14 mouse cellular contexts compared by ENCODE assay signal in genomic region chr10:95233044-95233443, GRCm38 (mm10).
DNase-seq lines count a peak whose midpoint lies in the region; ATAC-seq and TF ChIP-seq lines count a peak whose summit lies in the region.
"Had no signal": no experiment of that assay in that cellular context is flagged by ENCODE, and none has a peak within 500 bp of the region (broad histone marks: within the 10 kb centered on the region; RNA-seq: fewer than 3 reads in every experiment).

No protein-coding gene starts in this region.

- H3K27ac ChIP-seq in heart, embryonic 14.5 days (replicated peaks in 1 of 2; ENCODE audit: control insufficient read depth in 1 of 2, insufficient read depth in 1 of 2, low read depth in 2 of 2, low read length in 2 of 2) = peak overlapping the region; percentile 49 to 67
- no peak overlapping the region for H3K27ac ChIP-seq in heart, embryonic 11.5 days (ENCODE audit: low read depth, low read length)
- H3K27ac ChIP-seq in liver, embryonic 13.5 days = peak overlapping the region; percentile 25
- H3K27ac ChIP-seq in liver, embryonic 12.5 days = no peak overlapping the region
- peak overlapping the region; percentile 32; the same call in 1 of the 2 replicates for H3K27ac ChIP-seq in bone marrow macrophage, adult 2 months (ENCODE audit: insufficient read depth, low read depth, low read length)
- H3K27ac ChIP-seq: neural tube, embryonic 13.5 days had no signal

- peaks cover 18 to 36% of the 10 kb centered on the region in 2 experiments for H3K4me1 ChIP-seq in heart, embryonic 14.5 days (ENCODE audit: control insufficient read depth in 2 of 2, insufficient read depth in 2 of 2, low read length in 2 of 2)
- H3K4me1 ChIP-seq in heart, embryonic 11.5 days (ENCODE audit: control insufficient read depth, insufficient read depth, low read length) = peaks cover 24% of the 10 kb centered on the region
- H3K4me1 ChIP-seq in liver, embryonic 13.5 days (replicated peaks) = peaks cover 8% of the 10 kb centered on the region
- peaks cover 15% of the 10 kb centered on the region for H3K4me1 ChIP-seq in liver, embryonic 12.5 days
- H3K4me1 ChIP-seq in bone marrow macrophage, adult 2 months (ENCODE audit: control insufficient read depth, insufficient read depth, low read length) = peaks cover 45% of the 10 kb centered on the region

- H3K4me3 ChIP-seq in heart, embryonic 14.5 days (ENCODE audit: control insufficient read depth in 1 of 2, insufficient read depth in 1 of 2, low read depth in 1 of 2, low read length in 2 of 2) = no peak overlapping the region
- no peak overlapping the region for H3K4me3 ChIP-seq in heart, embryonic 11.5 days (ENCODE audit: low read depth, low read length)
- no peak overlapping the region for H3K4me3 ChIP-seq in liver, embryonic 13.5 days (replicated peaks)
- no peak overlapping the region for H3K4me3 ChIP-seq in liver, embryonic 12.5 days
- no peak overlapping the region for H3K4me3 ChIP-seq in bone marrow macrophage, adult 2 months (ENCODE audit: insufficient read depth, low read length)
- H3K4me3 ChIP-seq: erythroblast, embryonic 14.5 days; megakaryocyte, embryonic 14.5 days; neural tube, embryonic 13.5 days had no signal

- no peaks in the 10 kb centered on the region for H3K36me3 ChIP-seq in heart, embryonic 14.5 days (ENCODE audit: control insufficient read depth, insufficient read depth, low read length)
- no peaks in the 10 kb centered on the region for H3K36me3 ChIP-seq in heart, embryonic 11.5 days (ENCODE audit: control insufficient read depth, insufficient read depth, low read length)
- no peaks in the 10 kb centered on the region for H3K36me3 ChIP-seq in liver, embryonic 13.5 days
- no peaks in the 10 kb centered on the region for H3K36me3 ChIP-seq in liver, embryonic 12.5 days
- H3K36me3 ChIP-seq: neural tube, embryonic 13.5 days had no signal

- H3K27me3 ChIP-seq in heart, embryonic 14.5 days (ENCODE audit: control insufficient read depth, insufficient read depth, low read length) = no peaks in the 10 kb centered on the region
- no peaks in the 10 kb centered on the region for H3K27me3 ChIP-seq in heart, embryonic 11.5 days (ENCODE audit: control insufficient read depth, insufficient read depth, low read length)
- H3K27me3 ChIP-seq in liver, embryonic 13.5 days = no peaks in the 10 kb centered on the region
- H3K27me3 ChIP-seq in liver, embryonic 12.5 days (replicated peaks) = no peaks in the 10 kb centered on the region
- H3K27me3 ChIP-seq: neural tube, embryonic 13.5 days had no signal

- no peak for ATAC-seq in heart, embryonic 14.5 days (ENCODE audit: insufficient number of reproducible peaks, insufficient read depth, low FRiP score, low read depth)
- ATAC-seq in heart, embryonic 11.5 days (replicated peaks; ENCODE audit: insufficient number of reproducible peaks, low FRiP score, low TSS enrichment) = no peak
- no peak for ATAC-seq in liver, embryonic 13.5 days (ENCODE audit: low read depth)
- ATAC-seq in liver, embryonic 12.5 days = no peak
- ATAC-seq in megakaryocyte, adult 5-6 weeks (ENCODE audit: poor library complexity, severe bottlenecking) = no peak
- ATAC-seq: activated CD4-positive, CD25-positive, alpha-beta regulatory T cell, adult 4 months had no signal

- no peaks in the 10 kb centered on the region for H3K9me3 ChIP-seq in heart, embryonic 14.5 days (ENCODE audit: control insufficient read depth, low read length)
- no peaks in the 10 kb centered on the region for H3K9me3 ChIP-seq in heart, embryonic 11.5 days (replicated peaks; ENCODE audit: control insufficient read depth, low read length)
- no peaks in the 10 kb centered on the region for H3K9me3 ChIP-seq in liver, embryonic 13.5 days (replicated peaks)
- H3K9me3 ChIP-seq in liver, embryonic 12.5 days (replicated peaks) = no peaks in the 10 kb centered on the region
- H3K9me3 ChIP-seq: neural tube, embryonic 13.5 days had no signal

- 48% methylated on average over 10 of the region's 10 CpGs for WGBS in heart, embryonic 14.5 days
- WGBS in heart, embryonic 11.5 days (ENCODE audit: insufficient replicate concordance) = 60% methylated on average over 10 of the region's 10 CpGs
- WGBS in liver, embryonic 13.5 days (ENCODE audit: insufficient replicate concordance) = 72% methylated on average over 10 of the region's 10 CpGs
- WGBS in liver, embryonic 12.5 days (ENCODE audit: insufficient replicate concordance) = 68% methylated on average over 10 of the region's 10 CpGs

- no peak for TF ChIP-seq POLR2A in bone marrow macrophage, adult 2 months (IDR thresholded peaks at IDR 0.05; ENCODE audit: borderline replicate concordance, low read depth, low read length)

- no peak for DNase-seq in liver, embryonic 13.5 days
- peak; percentile 71 for DNase-seq in brain, adult 2 months (ENCODE audit: low read depth, low spot score)
- DNase-seq in adrenal gland, postnatal 25 days = no peak
- DNase-seq: cerebellum, adult 2 months; layer of hippocampus, postnatal 36 days had no signal

- H3K4me2 ChIP-seq in heart, embryonic 14.5 days (ENCODE audit: low read length) = peak overlapping the region; percentile 27; the same call in 1 of the 2 replicates
- no peak overlapping the region for H3K4me2 ChIP-seq in heart, embryonic 11.5 days
- H3K4me2 ChIP-seq in liver, embryonic 13.5 days = no peak overlapping the region
- H3K4me2 ChIP-seq in liver, embryonic 12.5 days = no peak overlapping the region
- H3K4me2 ChIP-seq: neural tube, embryonic 13.5 days had no signal

- H3K9ac ChIP-seq in heart, embryonic 14.5 days (ENCODE audit: low read length) = 0 out of 2 replicates have a peak overlapping the region, but pooled peaks have one; percentile 27
- no peak overlapping the region for H3K9ac ChIP-seq in heart, embryonic 11.5 days (ENCODE audit: low read depth, low read length)
- no peak overlapping the region for H3K9ac ChIP-seq in liver, embryonic 13.5 days
- H3K9ac ChIP-seq in liver, embryonic 12.5 days = no peak overlapping the region
- H3K9ac ChIP-seq: neural tube, embryonic 13.5 days had no signal

- TF ChIP-seq CTCF in bone marrow macrophage, adult 2 months (IDR thresholded peaks at IDR 0.05; ENCODE audit: low read depth, low read length) = no peak

Comparison
In these comparisons a context has a peak if more than half of its experiments do, and no peak if none do; other contexts are left out.
1. H3K27ac ChIP-seq: peak in heart, embryonic 14.5 days (2 of 2), liver, embryonic 13.5 days (single experiment) and bone marrow macrophage, adult 2 months (single experiment); none in heart, embryonic 11.5 days (single experiment) and liver, embryonic 12.5 days (single experiment).